Mouse (Mus musculus) heart, postnatal 36 days (tissue): Measurements from ENCODE around the gene Gm9780. TPM values are rescaled to one million over a fixed set of nuclear protein-coding genes. Genes with fewer than 3 reads are reported as not detected.
"Not testable (repeated sequence)": the region's sequence is repeated elsewhere in the genome, so short reads cannot be mapped to it uniquely, and the experiment has no call there.

Experiments used
- DNase-seq, 2 experiments: peaks; one replicate each; pipeline ENCODE4 v3.0.0; 2021 to 2022
- intact Hi-C: fragments of 180-260 bp; cut with DNase I; formaldehyde crosslinking; loops from one replicate; pipeline ENCODE4 v1.15.1; 2025
- total RNA-seq, 2 experiments: library from RNA; stranded (reverse); gene quantifications; 2 replicates each; pipeline ENCODE4 v1.2.3; 2021

Gene Gm9780
- total RNA-seq, 2 experiments from 2014 or later = 17.7 to 21.2 TPM

GRCm38 (mm10) chr14:25978371-25979241 lies 63.9 kb downstream of the Gm9780 start, which contains the start of gene Duxbl1:
Gene Duxbl1 (plus strand): TSS chr14:25978577.
- intact Hi-C loops, DNase-seq: not testable (repeated sequence)

Other genes with a start within 250 kb of the Gm9780 start
- gene Anxa11, start 200.6 kb downstream of the Gm9780 start, total RNA-seq = 10 to 100 TPM; 81.8 to 87.0 TPM
- 1 to 10 TPM; 2.0 to 2.4 TPM for gene Plac9a, start 139.6 kb downstream of the Gm9780 start, total RNA-seq
- gene Tmem254a, start 115.0 kb downstream of the Gm9780 start, total RNA-seq = 1 to 10 TPM in 1 of 2 experiments, under 1 TPM in 1; 0.75 to 1.2 TPM
- gene Cphx1, start 104.4 kb downstream of the Gm9780 start, total RNA-seq = not detected
- under 1 TPM in 1 of 2 experiments, not detected in 1; 0.14 TPM for gene Duxbl1, start 64.1 kb downstream of the Gm9780 start, total RNA-seq
- gene Tmem254c, start 24.6 kb upstream of the Gm9780 start, total RNA-seq = 1 to 10 TPM; 6.3 to 9.3 TPM
- gene Cphx2, start 38.8 kb upstream of the Gm9780 start, total RNA-seq = not detected
- gene Cphx3, start 39.6 kb upstream of the Gm9780 start, total RNA-seq = not detected
- gene Duxbl2, start 75.6 kb upstream of the Gm9780 start, total RNA-seq = not detected
- 10 to 100 TPM; 48.1 to 57.6 TPM for gene Plac9b, start 139.8 kb upstream of the Gm9780 start, total RNA-seq
- gene Tmem254b, start 164.3 kb upstream of the Gm9780 start, total RNA-seq = 1 to 10 TPM; 2.6 to 3.6 TPM
- gene Duxbl3, start 215.3 kb upstream of the Gm9780 start, total RNA-seq = not detected